ENCODE assay signal across 16 mouse cellular contexts in the genomic region with DNA sequence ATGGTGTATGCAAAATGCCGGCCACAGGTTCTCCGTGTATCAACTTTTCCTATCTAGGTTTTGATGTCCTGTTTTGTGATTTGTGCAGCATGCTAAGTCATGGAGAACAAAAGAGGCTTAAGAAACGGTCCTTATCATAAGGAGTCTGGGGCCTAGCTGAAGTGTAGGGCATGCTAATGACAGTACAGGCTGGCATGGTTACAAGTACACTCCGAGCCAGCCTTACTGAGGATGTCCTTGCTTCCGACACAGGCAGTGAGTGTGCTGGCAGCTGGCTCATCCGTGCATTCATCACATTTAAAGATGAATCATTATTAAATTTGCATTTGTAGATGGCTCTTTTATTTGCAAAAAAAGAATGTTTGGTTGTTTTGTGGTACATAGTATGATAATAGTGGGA.
DNase-seq lines count a peak whose midpoint lies in the region; ATAC-seq lines count a peak whose summit lies in the region.
"Had no signal": no experiment of that assay in that cellular context is flagged by ENCODE, and none has a peak within 500 bp of the region (broad histone marks: within the 10 kb centered on the region; RNA-seq: fewer than 3 reads in every experiment).

No protein-coding gene starts in this region.

- peaks cover 5% of the 10 kb centered on the region for H3K4me1 ChIP-seq in forebrain, embryonic 16.5 days (replicated peaks; ENCODE audit: control insufficient read depth, insufficient read depth, low read length)
- H3K4me1 ChIP-seq: embryonic facial prominence, embryonic 15.5 days had no signal

- DNase-seq in cerebellum, postnatal 10 days = peak; percentile 52 to 57
- no peak for DNase-seq in cerebellum, adult 18-20 months
- peak; percentile 16 to 17 for DNase-seq in left cerebral cortex, postnatal 25 days (ENCODE audit: low spot score in 2 of 2)
- DNase-seq in left cerebral cortex, adult 9 months (ENCODE audit: low spot score in 2 of 2) = no peak
- peak; percentile 69 for DNase-seq in adrenal gland, adult 2 months
- DNase-seq in kidney, postnatal 4 days = no peak
- DNase-seq: heart, adult 18-20 months; lung, adult 2 months; right cerebral cortex, postnatal 14 days; thymus, postnatal 36 days had no signal

- peak; percentile 91 for ATAC-seq in forebrain, embryonic 16.5 days
- no peak for ATAC-seq in erythroblast, adult 5-6 weeks (replicated peaks; ENCODE audit: low FRiP score, poor library complexity, severe bottlenecking)
- ATAC-seq: intestine, postnatal 0 days had no signal

- no peak overlapping the region for H3K4me2 ChIP-seq in forebrain, embryonic 16.5 days (ENCODE audit: low read length)
- H3K4me2 ChIP-seq: embryonic facial prominence, embryonic 15.5 days; limb, embryonic 13.5 days had no signal

- intact Hi-C loops in left cerebral cortex, postnatal 25 days (cut with DNase I) = no loop called here

- WGBS in forebrain, embryonic 16.5 days = 41% methylated on average over 6 of the region's 6 CpGs

- no peaks in the 10 kb centered on the region for H3K9me3 ChIP-seq in forebrain, embryonic 16.5 days (ENCODE audit: control insufficient read depth, low read length)
- H3K9me3 ChIP-seq: embryonic facial prominence, embryonic 15.5 days; limb, embryonic 13.5 days had no signal

- no peak overlapping the region for H3K4me3 ChIP-seq in forebrain, embryonic 16.5 days (replicated peaks; ENCODE audit: low read length)
- H3K4me3 ChIP-seq: embryonic facial prominence, embryonic 15.5 days; layer of hippocampus, adult 2 months; limb, embryonic 13.5 days had no signal

- H3K9ac ChIP-seq in forebrain, embryonic 16.5 days (replicated peaks; ENCODE audit: low read depth, low read length) = no peak overlapping the region
- H3K9ac ChIP-seq: embryonic facial prominence, embryonic 15.5 days; limb, embryonic 13.5 days had no signal

- no peaks in the 10 kb centered on the region for H3K36me3 ChIP-seq in forebrain, embryonic 16.5 days (ENCODE audit: control insufficient read depth, insufficient read depth)
- H3K36me3 ChIP-seq: embryonic facial prominence, embryonic 15.5 days; limb, embryonic 13.5 days had no signal

- no peak overlapping the region for H3K27ac ChIP-seq in forebrain, embryonic 16.5 days (ENCODE audit: low read length)
- H3K27ac ChIP-seq: embryonic facial prominence, embryonic 15.5 days; layer of hippocampus, adult 2 months; limb, embryonic 13.5 days had no signal

- no peaks in the 10 kb centered on the region for H3K27me3 ChIP-seq in forebrain, embryonic 16.5 days (replicated peaks; ENCODE audit: control insufficient read depth, insufficient read depth, low read length)
- H3K27me3 ChIP-seq: embryonic facial prominence, embryonic 15.5 days; limb, embryonic 13.5 days had no signal

Comparison
In these comparisons a context has a peak if more than half of its experiments do, and no peak if none do; other contexts are left out.
1. DNase-seq: peak in cerebellum, postnatal 10 days (2 of 2), left cerebral cortex, postnatal 25 days (2 of 2) and adrenal gland, adult 2 months (single experiment); none in cerebellum, adult 18-20 months (0 of 2), left cerebral cortex, adult 9 months (0 of 2) and kidney, postnatal 4 days (0 of 2).